Mouse (Mus musculus) spleen, adult 2 months (tissue): ENCODE measurements around the gene Hoxa2. TPM values are rescaled to one million over a fixed set of nuclear protein-coding genes. Genes with fewer than 3 reads are reported as not detected.
A peak's percentile ranks its signal among the peaks of the same experiment; 100 is the strongest.

ENCODE experiments used
- DNase-seq, 2 experiments: peaks; one replicate each; pipeline versions ENCODE4 v3.0.0 to v3.0.0-alpha.2; 2012 to 2021; ENCODE audit warnings: low spot score in 2 of 2, low read depth in 1 of 2
- H3K27ac ChIP-seq: fragments of 200-500 bp; 2 replicates; pipeline ENCODE4 v1.5.1; 2012; ENCODE audit warnings: low read length, inconsistent platforms; ENCODE audit not compliant: insufficient read depth
- H3K27me3 ChIP-seq: fragments of 200-500 bp; 2 replicates; pipeline ENCODE4 v1.6.1; 2012; ENCODE audit warnings: mild to moderate bottlenecking, moderate library complexity, low read length, inconsistent platforms; ENCODE audit not compliant: control insufficient read depth, insufficient read depth
- H3K36me3 ChIP-seq: fragments of 200-500 bp; 2 replicates; pipeline ENCODE4 v1.6.1; 2012; ENCODE audit warnings: mild to moderate bottlenecking, low read length, inconsistent platforms; ENCODE audit not compliant: control insufficient read depth, insufficient read depth
- H3K4me1 ChIP-seq: fragments of 200-500 bp; 2 replicates; pipeline ENCODE4 v1.6.1; 2011; ENCODE audit warnings: inconsistent platforms; ENCODE audit not compliant: control insufficient read depth, insufficient read depth, insufficient read length
- H3K4me3 ChIP-seq: fragments of 200-500 bp; 2 replicates; pipeline ENCODE4 v1.5.1; 2011; ENCODE audit warnings: mild to moderate bottlenecking, inconsistent platforms; ENCODE audit not compliant: insufficient read depth, insufficient read length; ENCODE audit errors: extremely low read depth
- CTCF ChIP-seq: fragments of 200-500 bp; IDR thresholded peaks from 2 replicates; pipeline ENCODE4 v1.5.1; 2011; ENCODE audit warnings: mild to moderate bottlenecking, inconsistent platforms; ENCODE audit not compliant: insufficient read depth, insufficient read length, insufficient replicate concordance; ENCODE audit errors: extremely low read depth
- POLR2A ChIP-seq: fragments of 200-500 bp; IDR thresholded peaks from 2 replicates; pipeline ENCODE4 v1.6.1; 2011; ENCODE audit warnings: low read depth, low read length, inconsistent platforms
- WGBS: fragments of 180-500 bp; shearing (Covaris S2); methylation state at CpG from one replicate; pipeline ENCODE4 v1.1.7; 2018; 5-methylcytosine and 5-hydroxymethylcytosine counted together
- polyA plus RNA-seq: library from polyadenylated mRNA; depleted of rRNA; stranded (reverse); fragments of >200 nt; gene quantifications from 2 replicates; pipeline ENCODE4 v1.2.3, GENCODE M21; 2012

The Hoxa2 gene
- polyA plus RNA-seq, 1 experiment, result 0.27 TPM

DNA sequence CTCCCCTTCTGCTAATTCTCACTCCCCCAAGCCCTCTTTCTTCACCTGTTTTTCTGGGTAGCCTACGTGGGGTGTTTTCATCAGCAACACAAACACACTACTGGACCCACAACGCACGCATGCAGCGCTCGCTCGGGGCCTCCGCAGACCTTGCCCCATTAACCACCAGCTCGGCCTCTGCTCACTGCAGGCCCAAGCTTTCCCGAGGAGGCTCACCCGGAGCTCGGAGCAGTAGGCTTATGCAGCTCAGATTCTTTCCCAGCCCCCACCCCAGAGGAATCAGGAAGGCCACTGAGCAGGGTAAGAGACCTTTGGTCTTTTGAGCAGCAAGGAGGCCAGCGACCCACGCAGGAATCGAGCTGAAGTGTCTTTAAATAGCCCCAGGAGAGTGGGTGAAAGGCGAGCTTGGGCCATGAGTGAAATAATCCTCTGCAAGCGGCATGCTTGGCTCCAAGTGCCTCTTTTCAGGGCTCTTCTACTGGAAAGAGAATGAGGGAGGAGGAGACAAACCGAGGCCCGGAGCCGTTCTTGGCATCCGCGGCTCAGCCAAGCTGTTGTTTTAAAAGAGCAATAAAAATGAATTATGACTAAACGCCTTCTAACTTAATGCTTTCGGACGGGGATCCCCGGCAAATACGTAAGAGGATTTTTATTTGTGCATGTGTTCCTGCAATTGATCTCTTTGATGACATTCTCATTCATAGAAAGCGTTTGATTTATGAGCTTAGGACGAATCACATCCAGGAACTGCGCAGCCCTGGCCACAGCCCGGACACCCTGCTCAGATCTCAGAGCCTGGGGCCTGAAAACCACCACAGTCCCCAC, 3.9 kb downstream of the Hoxa2 start:
- no peak overlapping the region for H3K4me3 ChIP-seq
- TF ChIP-seq CTCF (no peak), POLR2A (no peak)
- 26% methylated on average over 30 of the region's 30 CpGs for WGBS
- peak overlapping the region; percentile 18; the same call in 1 of the 2 replicates for H3K27ac ChIP-seq
- H3K36me3 ChIP-seq, result no peaks in the 10 kb centered on the region
- no peak for DNase-seq
- peaks cover 5% of the 10 kb centered on the region for H3K4me1 ChIP-seq
- peaks cover 26% of the 10 kb centered on the region for H3K27me3 ChIP-seq

DNA sequence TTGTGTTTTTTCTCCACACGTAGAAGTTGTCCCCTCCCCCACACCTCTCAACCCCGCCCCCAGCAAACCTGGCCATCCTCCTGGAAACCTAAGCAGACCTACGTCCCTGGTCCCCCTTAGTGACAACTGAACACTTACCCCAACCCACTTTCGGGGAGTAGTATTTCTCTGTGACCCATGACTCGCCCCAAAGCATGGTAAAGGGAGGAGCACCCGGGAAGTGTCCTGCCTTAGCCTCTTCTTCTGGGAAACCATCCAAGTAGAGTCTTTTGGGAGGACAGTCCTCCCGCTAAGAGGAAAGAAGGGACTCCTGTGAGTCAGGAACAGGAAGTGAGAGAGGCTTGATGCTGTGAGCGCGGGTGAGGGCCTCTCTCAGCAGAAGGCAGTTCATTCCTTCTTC, 4.7 kb downstream of the Hoxa2 start:
- 13% methylated on average over 9 of the region's 9 CpGs for WGBS
- Histone ChIP-seq H3K27me3 (peaks cover 26% of the 10 kb centered on the region), H3K4me1 (peaks cover 5% of the 10 kb centered on the region), H3K27ac (no peak overlapping the region), H3K36me3 (no peaks in the 10 kb centered on the region), H3K4me3 (no peak overlapping the region)
- TF ChIP-seq CTCF, result no peak
- no peak for TF ChIP-seq POLR2A
- DNase-seq, result no peak

DNA sequence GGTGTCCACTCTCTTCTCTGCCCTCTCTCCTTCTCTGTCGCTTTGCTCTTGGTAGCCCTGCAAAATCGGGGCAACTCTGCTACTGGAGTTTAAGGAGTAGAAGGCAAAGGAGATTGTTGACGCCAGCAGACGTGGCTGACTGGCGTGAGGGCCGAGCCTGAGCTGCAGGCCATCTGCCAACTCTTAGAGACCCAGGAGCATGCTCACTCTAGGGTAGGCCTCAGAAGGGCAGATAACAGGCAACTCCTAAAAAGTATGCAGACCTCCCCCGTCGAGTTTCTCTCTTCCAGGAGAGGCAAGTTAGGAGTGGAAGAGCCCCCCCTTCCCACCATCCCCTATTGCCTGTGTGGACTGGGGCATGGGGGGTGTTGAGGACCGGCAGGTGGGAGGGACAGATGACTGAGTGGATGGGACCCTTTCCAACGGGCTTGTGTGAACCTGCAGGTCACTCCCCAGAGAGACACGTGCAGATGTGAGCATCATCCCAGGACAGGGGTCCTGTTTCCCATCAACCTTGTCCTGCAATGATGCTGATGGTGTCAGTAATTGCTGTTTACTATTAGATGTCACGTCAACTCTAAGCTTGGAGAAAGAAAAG, 5.4 kb downstream of the Hoxa2 start:
- H3K36me3 ChIP-seq, result no peaks in the 10 kb centered on the region
- H3K4me3 ChIP-seq, result no peak overlapping the region; the same call in 1 of the 2 replicates
- DNase-seq, result no peak
- peaks cover 5% of the 10 kb centered on the region for H3K4me1 ChIP-seq
- H3K27me3 ChIP-seq, result peaks cover 26% of the 10 kb centered on the region
- no peak for TF ChIP-seq CTCF
- no peak for TF ChIP-seq POLR2A
- H3K27ac ChIP-seq, result no peak overlapping the region
- 44% methylated on average over 12 of the region's 12 CpGs for WGBS

DNA sequence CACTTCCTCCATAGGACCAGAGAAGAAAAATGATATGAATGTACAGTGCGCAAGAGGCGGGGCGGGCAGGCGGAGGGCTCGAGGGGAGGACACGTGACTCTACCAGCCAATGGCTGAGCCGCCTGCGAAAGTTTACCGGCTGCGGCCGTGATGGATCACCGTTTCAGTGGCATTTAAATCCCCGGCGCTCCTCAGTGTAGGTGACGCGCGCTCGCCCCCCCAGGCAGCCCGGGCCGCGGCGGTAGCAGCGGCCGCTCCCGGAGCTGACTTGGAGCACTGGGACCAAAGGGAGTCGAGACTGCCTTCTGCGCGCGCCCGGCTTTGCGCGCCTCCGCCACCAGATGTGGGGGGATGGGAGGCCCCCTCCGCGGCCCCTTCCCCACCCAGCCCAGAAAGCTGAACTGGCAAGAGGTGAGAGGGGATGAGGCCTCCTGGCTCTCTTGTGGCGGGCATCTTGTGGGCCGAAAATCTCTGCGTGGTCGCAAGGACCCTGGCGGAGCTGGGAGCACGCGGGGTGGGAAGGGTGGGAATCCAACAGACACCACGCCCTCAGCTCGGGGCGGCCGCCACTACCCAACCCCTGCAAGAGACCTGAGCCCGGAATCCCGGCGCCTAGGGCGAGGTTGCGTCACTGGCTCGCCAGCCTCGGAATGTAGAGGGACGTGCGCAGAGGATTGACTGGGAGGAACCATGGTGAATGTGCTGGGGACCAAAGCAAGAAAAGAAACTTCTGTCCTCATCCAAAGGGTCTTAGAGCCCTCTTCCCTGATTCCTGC, 6.2 kb downstream of the Hoxa2 start, which contains the start of gene Hoxa1:
TSS of gene Hoxa1 (minus strand) at position 42 of the 776 bp plus-strand sequence.
- TF ChIP-seq CTCF, result no peak
- no peak for TF ChIP-seq POLR2A
- Histone ChIP-seq H3K4me1 (peaks cover 5% of the 10 kb centered on the region), H3K27ac (no peak within 1 kb of the TSS), H3K4me3 (peak within 1 kb of the TSS; percentile 58), H3K27me3 (peaks cover 22% of the 10 kb centered on the region), H3K36me3 (no peaks in the 10 kb centered on the region)
- peak; percentile 9 to 48 for DNase-seq
- WGBS, result under 1% methylated on average over 54 of the region's 55 CpGs

DNA sequence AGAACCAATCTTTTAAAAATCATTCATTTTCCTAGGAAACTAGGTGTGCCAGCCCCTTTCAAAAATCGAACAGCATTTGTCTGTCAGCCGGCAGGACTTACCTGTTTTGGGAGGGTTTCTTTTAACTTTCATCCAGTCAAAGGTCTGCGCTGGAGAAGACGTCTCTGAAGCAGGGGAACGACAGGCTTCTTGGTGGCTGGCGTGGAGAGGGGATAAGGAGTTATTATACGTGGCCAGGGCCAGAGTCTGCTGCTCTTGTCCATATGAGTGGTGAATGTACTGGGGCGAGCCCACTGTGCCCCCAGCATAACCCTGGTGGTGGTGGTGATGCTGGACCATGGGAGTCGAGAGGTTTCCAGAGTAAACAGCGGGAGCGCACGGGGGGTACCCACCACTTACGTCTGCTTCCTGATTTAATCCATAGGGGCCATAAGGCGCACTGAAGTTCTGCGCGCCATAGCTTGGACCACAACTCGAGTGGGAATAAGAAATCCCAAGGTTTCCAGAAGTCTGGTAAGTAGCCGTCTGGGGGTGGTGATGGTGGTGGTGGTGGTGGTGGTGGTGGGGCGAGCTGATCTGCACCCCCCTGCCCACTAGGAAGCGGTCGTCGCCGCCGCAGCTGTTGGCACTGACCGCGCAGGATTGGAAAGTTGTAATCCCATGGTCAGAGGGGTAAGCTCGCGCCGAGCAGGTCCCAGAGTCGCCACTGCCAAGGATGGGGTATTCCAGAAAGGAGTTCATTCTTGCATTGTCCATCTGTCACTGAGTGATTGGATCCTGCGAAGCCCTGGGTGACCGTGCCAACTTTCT, 7.0 kb downstream of the Hoxa2 start:
- Histone ChIP-seq H3K27me3 (peaks cover 23% of the 10 kb centered on the region), H3K4me1 (peaks cover 5% of the 10 kb centered on the region)

DNA sequence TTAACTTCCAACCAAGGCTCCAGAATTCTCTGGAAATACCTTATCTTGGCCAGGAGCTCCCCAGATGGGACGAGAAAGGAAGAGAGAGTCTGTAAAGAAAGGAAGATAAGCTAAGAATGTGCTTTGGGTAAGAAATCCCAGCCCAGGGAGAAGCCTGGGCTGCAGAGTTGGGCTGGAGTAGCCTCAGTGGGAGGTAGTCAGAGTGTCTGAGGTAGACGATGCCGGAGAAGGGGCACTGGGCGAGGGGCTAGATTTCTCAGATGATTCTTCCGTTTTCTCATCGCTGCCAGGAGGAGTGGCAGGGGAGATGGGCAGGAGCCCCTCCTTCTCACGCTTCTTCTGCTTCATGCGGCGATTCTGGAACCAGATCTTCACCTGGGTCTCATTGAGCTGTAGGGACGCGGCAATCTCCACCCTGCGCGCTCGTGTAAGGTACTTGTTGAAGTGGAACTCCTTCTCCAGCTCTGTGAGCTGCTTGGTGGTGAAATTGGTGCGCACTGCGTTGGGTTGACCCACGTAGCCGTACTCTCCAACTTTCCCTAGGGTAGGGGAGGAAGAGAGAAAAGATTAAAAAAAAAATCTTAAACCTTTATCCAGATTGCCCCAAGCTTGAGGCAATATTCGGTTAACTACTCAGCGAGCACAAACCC, 8.0 kb downstream of the Hoxa2 start:
- TF ChIP-seq CTCF (no peak), POLR2A (no peak)
- Histone ChIP-seq H3K27me3 (peaks cover 25% of the 10 kb centered on the region), H3K27ac (no peak overlapping the region), H3K4me3 (no peak overlapping the region), H3K4me1 (peaks cover 5% of the 10 kb centered on the region), H3K36me3 (no peaks in the 10 kb centered on the region)
- 12% methylated on average over 20 of the region's 20 CpGs for WGBS
- DNase-seq, result no peak

More for the DNA sequence above, 7.0 kb downstream of the Hoxa2 start:
- TF ChIP-seq POLR2A (no peak), CTCF (no peak)
- no peak for DNase-seq
- peak overlapping the region; percentile 58; the same call in 1 of the 2 replicates for H3K4me3 ChIP-seq
- H3K27ac ChIP-seq, result no peak overlapping the region
- 5% methylated on average over 32 of the region's 32 CpGs for WGBS
- no peaks in the 10 kb centered on the region for H3K36me3 ChIP-seq
